Mouse (Mus musculus) right cerebral cortex, adult 18-20 months (tissue): Measurements from ENCODE around the gene Tgif2.
"Not testable (repeated sequence)": the region's sequence is repeated elsewhere in the genome, so short reads cannot be mapped to it uniquely, and the experiment has no call there.

ENCODE experiments used
- DNase-seq: peaks from one replicate; pipeline ENCODE4 v3.0.0; 2022; ENCODE audit warnings: mixed read lengths

The Tgif2 gene

GRCm38 (mm10) chr2:156844715-156845114 is 4.9 kb downstream of the Tgif2 start:
- no peak for DNase-seq

- DNase-seq: no peak
These were observed 7.8 kb downstream of the Tgif2 start for GRCm38 (mm10) chr2:156847653-156848052.

- DNase-seq: no peak
These were observed 8.8 kb downstream of the Tgif2 start for GRCm38 (mm10) chr2:156848526-156849182.

GRCm38 (mm10) chr2:156850505-156850904 is 10.7 kb downstream of the Tgif2 start:
- DNase-seq: no peak

- DNase-seq: not testable (repeated sequence)
These were observed 13.8 kb downstream of the Tgif2 start for GRCm38 (mm10) chr2:156853584-156853983.

- DNase-seq: peak; percentile 52
These were observed 14.4 kb downstream of the Tgif2 start for GRCm38 (mm10) chr2:156853999-156854771.

- no peak for DNase-seq
These were observed 16.5 kb downstream of the Tgif2 start for GRCm38 (mm10) chr2:156856311-156856710.

- no peak for DNase-seq
These were observed 17.6 kb downstream of the Tgif2 start for GRCm38 (mm10) chr2:156857385-156857791.

- no peak for DNase-seq
These were observed 18.0 kb downstream of the Tgif2 start, which contains the start of gene 4930518I15Rik for GRCm38 (mm10) chr2:156857835-156858234. 4930518I15Rik (minus strand) TSS chr2:156857946.

- DNase-seq: no peak
These were observed 18.9 kb downstream of the Tgif2 start for GRCm38 (mm10) chr2:156858671-156859070.

GRCm38 (mm10) chr2:156862041-156862717 is 22.4 kb downstream of the Tgif2 start:
- no peak for DNase-seq

GRCm38 (mm10) chr2:156862772-156863486 is 23.1 kb downstream of the Tgif2 start, which contains the start of gene Rab5if:
Rab5if (plus strand) TSS chr2:156863128.
- peak; percentile 98 for DNase-seq

- no peak for DNase-seq
These were observed 23.8 kb downstream of the Tgif2 start for GRCm38 (mm10) chr2:156863487-156864160.

GRCm38 (mm10) chr2:156864481-156864880 is 24.7 kb downstream of the Tgif2 start:
- no peak for DNase-seq

- no peak for DNase-seq
These were observed 29.2 kb downstream of the Tgif2 start for GRCm38 (mm10) chr2:156868994-156869393.

- no peak for DNase-seq
These were observed 29.7 kb downstream of the Tgif2 start for GRCm38 (mm10) chr2:156869554-156869953.

GRCm38 (mm10) chr2:156870519-156870918 is 30.7 kb downstream of the Tgif2 start:
- no peak for DNase-seq

- no peak for DNase-seq
These were observed 33.8 kb downstream of the Tgif2 start for GRCm38 (mm10) chr2:156873629-156874028.

- DNase-seq: no peak
These were observed 34.4 kb downstream of the Tgif2 start for GRCm38 (mm10) chr2:156874047-156874759.

GRCm38 (mm10) chr2:156874760-156875510 is 35.1 kb downstream of the Tgif2 start:
- no peak for DNase-seq

- no peak for DNase-seq
These were observed 37.9 kb downstream of the Tgif2 start for GRCm38 (mm10) chr2:156877726-156878125.
